Mouse (Mus musculus): ENCODE measurements around the gene Amigo2. TPM values are rescaled to one million over a fixed set of nuclear protein-coding genes. Genes with fewer than 3 reads are reported as not detected.
A peak's percentile ranks its signal among the peaks of the same experiment; 100 is the strongest.
"Not testable (repeated sequence)": the region's sequence is repeated elsewhere in the genome, so short reads cannot be mapped to it uniquely, and the experiment has no call there.

Amigo2 gene
- total RNA-seq, 2 experiments from 2014 or later: 5.6 TPM

- DNase-seq (ENCODE audit: low spot score in 2 of 2): no peak
Observed at GRCm38 (mm10) chr15:97224003-97224402, 23.1 kb downstream of the Amigo2 start.

DNA sequence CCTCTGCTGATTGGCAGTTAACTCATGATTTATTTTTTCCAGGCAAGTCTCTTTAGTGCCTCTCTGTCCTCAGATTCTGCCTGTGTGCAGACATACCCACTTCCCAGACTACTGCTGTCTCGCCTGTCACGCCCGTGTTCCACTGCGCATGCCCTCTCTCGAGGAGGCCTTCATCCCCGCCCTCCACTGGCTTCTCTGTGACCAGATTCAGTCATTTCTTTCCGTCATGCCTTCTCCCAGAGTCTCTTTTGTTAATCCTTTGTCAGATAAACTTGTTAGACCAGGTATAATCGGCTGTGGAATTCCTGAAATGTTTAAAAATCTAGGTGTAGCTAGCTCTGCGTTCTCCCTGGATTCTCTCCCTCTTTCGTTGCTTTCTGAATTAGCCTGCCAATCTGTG is 23.7 kb downstream of the Amigo2 start:
- DNase-seq (ENCODE audit: low spot score in 2 of 2): no peak

DNA sequence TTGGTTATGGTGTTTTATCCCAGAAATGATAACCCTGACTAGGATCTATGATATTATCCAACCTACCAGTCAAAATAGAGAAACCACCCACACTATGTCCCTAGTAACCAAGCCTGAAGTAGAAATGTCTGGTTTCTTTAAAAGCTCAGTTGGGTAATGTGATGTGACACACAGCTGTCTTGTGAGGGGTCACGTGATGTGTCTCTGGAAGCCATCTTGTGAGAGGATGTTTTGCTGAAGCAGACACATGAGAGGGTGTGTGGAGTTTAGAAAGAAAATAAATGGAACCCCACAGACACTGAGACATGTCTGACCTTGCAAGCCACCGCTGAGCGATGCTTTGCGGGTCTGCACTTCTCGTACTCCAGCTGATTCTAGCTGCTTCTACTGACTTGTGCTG is 30.2 kb downstream of the Amigo2 start:
- DNase-seq (ENCODE audit: low spot score in 2 of 2): no peak

DNA sequence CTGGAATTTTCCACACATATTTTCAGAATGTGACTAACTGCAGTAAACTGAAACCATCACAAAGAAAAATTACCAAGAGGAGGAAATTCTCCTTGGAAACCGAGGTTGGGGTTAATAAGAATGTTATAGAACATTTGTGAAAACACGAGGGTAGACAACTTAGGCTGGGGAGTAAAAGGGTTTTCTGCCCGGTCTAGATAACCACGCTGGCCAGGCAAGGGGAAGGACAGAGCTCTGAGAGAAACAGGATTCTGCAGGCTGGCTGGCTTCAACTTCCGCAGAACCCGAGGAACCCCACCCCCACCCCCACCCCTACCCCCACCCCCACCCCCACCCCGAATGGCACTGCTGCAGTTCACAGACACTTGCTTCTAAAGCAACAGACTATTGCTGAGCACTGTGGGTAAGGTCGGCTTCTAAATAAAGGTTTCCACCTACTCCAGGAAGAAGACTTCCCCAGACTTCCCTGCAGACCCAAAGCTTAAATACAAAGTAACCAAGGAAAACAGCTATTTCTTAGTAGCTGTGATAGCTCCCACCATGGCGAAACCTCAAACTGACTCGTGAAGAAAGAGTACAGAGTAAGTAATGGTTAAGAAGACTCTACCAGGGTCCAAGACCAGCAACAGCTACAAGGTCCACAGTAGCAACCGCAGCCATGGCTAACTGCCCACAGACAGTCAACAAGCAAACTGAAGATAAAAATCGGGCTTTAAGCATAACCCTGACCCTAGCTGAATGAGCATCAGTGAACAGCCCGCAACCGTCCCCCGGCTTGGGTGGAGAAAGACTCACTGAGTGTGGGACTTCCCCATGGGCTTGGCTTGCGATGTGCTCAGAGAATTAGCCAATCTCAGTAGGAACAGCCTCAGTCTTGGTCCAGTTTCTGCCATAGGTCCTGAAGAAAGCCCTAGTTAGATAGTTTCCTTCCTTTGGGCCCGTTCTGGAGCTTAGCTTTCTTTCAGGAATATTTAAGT is 34.3 kb downstream of the Amigo2 start:
- DNase-seq (ENCODE audit: low spot score in 2 of 2): no peak

DNA sequence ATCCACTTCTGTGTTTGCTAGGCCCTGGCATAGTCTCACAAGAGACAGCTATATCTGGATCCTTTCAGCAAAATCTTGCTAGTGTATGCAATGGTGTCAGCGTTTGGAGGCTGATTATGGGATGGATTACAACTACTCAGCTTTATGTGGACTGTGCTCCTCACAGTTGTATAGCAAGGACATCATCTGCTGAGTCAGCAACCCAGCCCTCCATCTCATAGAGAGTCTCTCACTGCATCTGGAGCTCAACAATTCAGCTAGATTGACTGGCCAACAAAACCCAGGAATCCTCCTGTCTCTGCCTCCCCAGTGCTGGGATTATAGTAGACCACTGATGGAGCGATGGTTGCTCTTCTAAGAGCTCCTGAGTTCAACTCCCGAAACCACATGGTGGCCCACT is 37.3 kb downstream of the Amigo2 start:
- not testable (repeated sequence) for DNase-seq (ENCODE audit: low spot score in 2 of 2)

GRCm38 (mm10) chr15:97206506-97206905 is 40.6 kb downstream of the Amigo2 start:
- DNase-seq (ENCODE audit: low spot score in 2 of 2): no peak

DNA sequence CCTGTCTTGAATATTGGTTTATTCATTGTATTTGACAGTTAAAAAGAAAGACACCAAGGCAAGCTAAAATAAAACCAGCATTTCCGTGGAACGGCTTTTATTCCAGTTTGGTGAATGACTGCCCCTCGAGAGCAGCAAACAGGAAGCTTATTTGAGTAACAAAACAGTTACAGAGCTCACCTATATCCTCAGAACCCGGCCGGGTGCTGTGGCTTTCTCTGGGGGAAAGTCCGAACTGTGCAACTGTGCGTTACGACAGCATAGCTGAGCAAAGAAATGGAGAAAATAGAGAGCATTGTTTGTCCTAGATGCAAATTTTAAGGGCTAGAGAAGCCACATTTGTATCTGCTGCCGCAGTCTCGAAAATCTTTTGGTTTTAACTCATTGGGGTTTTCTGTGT is 41.3 kb downstream of the Amigo2 start:
- DNase-seq (ENCODE audit: low spot score in 2 of 2): no peak

DNA sequence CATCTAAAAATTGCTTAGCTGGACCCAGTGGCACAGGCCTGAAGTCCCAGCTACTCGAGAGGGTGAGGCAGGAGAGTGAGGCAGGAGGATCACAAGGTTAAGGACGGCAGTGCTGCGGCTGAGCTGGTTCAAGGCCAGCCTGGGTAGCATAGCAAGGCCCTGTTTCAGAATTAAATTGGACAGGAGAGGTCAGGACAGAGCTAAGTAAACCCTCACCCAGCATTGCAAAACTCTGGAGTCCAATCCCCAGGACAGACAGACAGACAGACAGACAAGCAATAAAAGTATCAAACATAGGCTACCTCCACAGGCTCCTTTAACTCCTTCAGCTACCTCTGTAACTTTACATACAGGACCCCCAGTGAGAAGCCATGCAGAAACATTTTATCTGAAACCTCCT is 42.2 kb downstream of the Amigo2 start:
- no peak for DNase-seq (ENCODE audit: low spot score in 2 of 2)

GRCm38 (mm10) chr15:97196644-97197043 is 50.4 kb downstream of the Amigo2 start:
- no peak for DNase-seq (ENCODE audit: low spot score in 2 of 2)

GRCm38 (mm10) chr15:97195628-97196027 is 51.5 kb downstream of the Amigo2 start:
- peak in 1 of 2 experiments; percentile 50 for DNase-seq (ENCODE audit: low spot score in 2 of 2)

Other genes with a start within 250 kb of the Amigo2 start
- gene Slc38a4, start 191.3 kb downstream of the Amigo2 start, total RNA-seq (2021): under 1 TPM; 0.74 to 0.84 TPM
- gene Pced1b, start 180 bp downstream of the Amigo2 start, total RNA-seq (2021): 1 to 10 TPM; 5.6 to 7.3 TPM